ENCODE assay signal across 7 mouse cellular contexts in genomic region chr14:118088437-118089207, GRCm38 (mm10). TPM values are rescaled to one million over a fixed set of nuclear protein-coding genes. Genes with fewer than 3 reads are reported as not detected.
A peak's percentile ranks its signal among the peaks of the same experiment; 100 is the strongest.
DNase-seq lines count a peak whose midpoint lies in the region; ATAC-seq and TF ChIP-seq lines count a peak whose summit lies in the region.

No protein-coding gene starts in this region.

- no peak for TF ChIP-seq POLR2A in small intestine, adult 2 months (IDR thresholded peaks at IDR 0.05; ENCODE audit: low read depth, low read length)

- H3K9me3 ChIP-seq in neural tube, embryonic 11.5 days (ENCODE audit: control insufficient read depth, low read length): no peaks in the 10 kb centered on the region
- no peaks in the 10 kb centered on the region for H3K9me3 ChIP-seq in embryonic facial prominence, embryonic 11.5 days (replicated peaks; ENCODE audit: control insufficient read depth, low read length)
- no peaks in the 10 kb centered on the region for H3K9me3 ChIP-seq in hindbrain, embryonic 10.5 days
- no peaks in the 10 kb centered on the region for H3K9me3 ChIP-seq in lung, embryonic 15.5 days

- H3K27ac ChIP-seq in neural tube, embryonic 11.5 days (ENCODE audit: low read depth, low read length): no peak overlapping the region
- no peak overlapping the region for H3K27ac ChIP-seq in embryonic facial prominence, embryonic 11.5 days (replicated peaks; ENCODE audit: low read depth, low read length)
- H3K27ac ChIP-seq in hindbrain, embryonic 10.5 days: peak overlapping the region; percentile 84
- peak overlapping the region; percentile 83 for H3K27ac ChIP-seq in lung, embryonic 15.5 days
- peak overlapping the region; percentile 77; the same call in 1 of the 2 replicates for H3K27ac ChIP-seq in small intestine, adult 2 months (ENCODE audit: insufficient read depth, low read depth, low read length)

- TF ChIP-seq CTCF in small intestine, adult 2 months (IDR thresholded peaks at IDR 0.05; ENCODE audit: extremely low read depth, insufficient read length, insufficient replicate concordance, low read depth, low read length): no peak

- no peaks in the 10 kb centered on the region for H3K36me3 ChIP-seq in neural tube, embryonic 11.5 days (ENCODE audit: control insufficient read depth, insufficient read depth, low read length)
- no peaks in the 10 kb centered on the region for H3K36me3 ChIP-seq in embryonic facial prominence, embryonic 11.5 days (replicated peaks; ENCODE audit: control insufficient read depth, insufficient read depth, low read depth, low read length)
- H3K36me3 ChIP-seq in hindbrain, embryonic 10.5 days: no peaks in the 10 kb centered on the region
- no peaks in the 10 kb centered on the region for H3K36me3 ChIP-seq in lung, embryonic 15.5 days
- H3K36me3 ChIP-seq in small intestine, adult 2 months (ENCODE audit: control insufficient read depth, insufficient read depth, low read length): no peaks in the 10 kb centered on the region

- H3K4me3 ChIP-seq in neural tube, embryonic 11.5 days (ENCODE audit: low read depth, low read length): peak overlapping the region; percentile 49
- H3K4me3 ChIP-seq in embryonic facial prominence, embryonic 11.5 days (ENCODE audit: low read depth, low read length): peak overlapping the region; percentile 62
- H3K4me3 ChIP-seq in hindbrain, embryonic 10.5 days: peak overlapping the region; percentile 79
- H3K4me3 ChIP-seq in lung, embryonic 15.5 days: peak overlapping the region; percentile 65
- peak overlapping the region; percentile 96 for H3K4me3 ChIP-seq in small intestine, adult 2 months (ENCODE audit: low read depth, low read length)

- H3K9ac ChIP-seq in neural tube, embryonic 11.5 days (ENCODE audit: low read length): peak overlapping the region; percentile 30; the same call in 1 of the 2 replicates
- peak overlapping the region; percentile 52 for H3K9ac ChIP-seq in embryonic facial prominence, embryonic 11.5 days (replicated peaks; ENCODE audit: low read length)
- H3K9ac ChIP-seq in lung, embryonic 15.5 days: peak overlapping the region; percentile 58

- WGBS in neural tube, embryonic 11.5 days: 11% methylated on average over 22 of the region's 22 CpGs
- WGBS in embryonic facial prominence, embryonic 11.5 days: 13% methylated on average over 22 of the region's 22 CpGs
- WGBS in hindbrain, embryonic 10.5 days: 11% methylated on average over 22 of the region's 22 CpGs
- WGBS in lung, embryonic 15.5 days: 10% methylated on average over 22 of the region's 22 CpGs
- 6% methylated on average over 22 of the region's 22 CpGs for WGBS in small intestine, adult 2 months

- no peak for DNase-seq in neural tube, embryonic 11.5 days (ENCODE audit: low spot score)
- DNase-seq in neural tube, embryonic 10.5 days (ENCODE audit: extremely low spot score, low spot score): no peak
- peak; percentile 41 for DNase-seq in embryonic facial prominence, embryonic 11.5 days (ENCODE audit: low spot score)
- DNase-seq in hindbrain, embryonic 10.5 days (ENCODE audit: low spot score): peak; percentile 4
- DNase-seq in urinary bladder, postnatal 10 days (ENCODE audit: low spot score): no peak

- ATAC-seq in neural tube, embryonic 11.5 days (ENCODE audit: insufficient read depth, low FRiP score, low TSS enrichment): peak; percentile 56
- ATAC-seq in embryonic facial prominence, embryonic 11.5 days (replicated peaks; ENCODE audit: insufficient number of reproducible peaks, low FRiP score, low TSS enrichment, low read depth): 0 out of 2 replicates have a peak, but pooled peaks have one; percentile 18
- peak; percentile 54; the same call in 1 of the 2 replicates for ATAC-seq in lung, embryonic 15.5 days (ENCODE audit: borderline replicate concordance, extremely low read depth, low FRiP score, low TSS enrichment)

- H3K27me3 ChIP-seq in neural tube, embryonic 11.5 days (ENCODE audit: control insufficient read depth, insufficient read depth, low read length): no peaks in the 10 kb centered on the region
- no peaks in the 10 kb centered on the region for H3K27me3 ChIP-seq in embryonic facial prominence, embryonic 11.5 days (ENCODE audit: control insufficient read depth, insufficient read depth, low read length)
- 0 out of 2 replicates have a peak, but pooled peaks cover 14% of the 10 kb centered on the region for H3K27me3 ChIP-seq in hindbrain, embryonic 10.5 days (ENCODE audit: insufficient read depth, poor library complexity, severe bottlenecking)
- H3K27me3 ChIP-seq in lung, embryonic 15.5 days: no peaks in the 10 kb centered on the region
- H3K27me3 ChIP-seq in small intestine, adult 2 months (ENCODE audit: control insufficient read depth, insufficient read depth, low read length): no peaks in the 10 kb centered on the region

- H3K4me1 ChIP-seq in neural tube, embryonic 11.5 days (ENCODE audit: control insufficient read depth, insufficient read depth, low read length): peaks cover 4% of the 10 kb centered on the region; the same call in 1 of the 2 replicates
- H3K4me1 ChIP-seq in embryonic facial prominence, embryonic 11.5 days (ENCODE audit: control insufficient read depth, insufficient read depth, low read length): no peaks in the 10 kb centered on the region
- peaks cover 38% of the 10 kb centered on the region for H3K4me1 ChIP-seq in hindbrain, embryonic 10.5 days (replicated peaks)
- H3K4me1 ChIP-seq in lung, embryonic 15.5 days: peaks cover 4% of the 10 kb centered on the region; the same call in 1 of the 2 replicates
- H3K4me1 ChIP-seq in small intestine, adult 2 months (ENCODE audit: control insufficient read depth, insufficient read depth, insufficient read length, low read length): no peaks in the 10 kb centered on the region

- H3K4me2 ChIP-seq in neural tube, embryonic 11.5 days (ENCODE audit: low read depth): peak overlapping the region; percentile 45
- H3K4me2 ChIP-seq in embryonic facial prominence, embryonic 11.5 days (ENCODE audit: low read depth, low read length): peak overlapping the region; percentile 61
- H3K4me2 ChIP-seq in lung, embryonic 15.5 days: peak overlapping the region; percentile 75

RNA-seq across cellular contexts. Expression of gene Dct, which starts 36.6 kb away (rescaled TPM):
- polyA plus RNA-seq in neural tube, embryonic 11.5 days (2014; fragmentation: Nextera tagmentation; extraction: Ambion mirVana): 2.1 and 2.6 TPM in 2 replicates
- 6.0 and 13.9 TPM in 2 replicates for polyA plus RNA-seq in embryonic facial prominence, embryonic 11.5 days (2014; fragmentation: Nextera tagmentation; extraction: Ambion mirVana)
- polyA plus RNA-seq in hindbrain, embryonic 10.5 days (2016; fragmentation: Nextera tagmentation; extraction: Ambion mirVana): 3.2 and 3.5 TPM in 2 replicates
- polyA plus RNA-seq in lung, embryonic 15.5 days (2015; fragmentation: Nextera tagmentation; extraction: Ambion mirVana): 0.76 and 1.2 TPM in 2 replicates
- 0.05 and 0.13 TPM in 2 replicates for polyA plus RNA-seq in small intestine, adult 2 months (2012; rRNA removed)

RNA-seq across cellular contexts. Expression of gene Tgds, which starts 43.9 kb away (rescaled TPM):
- polyA plus RNA-seq in neural tube, embryonic 11.5 days (2014; fragmentation: Nextera tagmentation; extraction: Ambion mirVana): 30.9 and 31.2 TPM in 2 replicates
- 34.5 and 39.6 TPM in 2 replicates for polyA plus RNA-seq in embryonic facial prominence, embryonic 11.5 days (2014; fragmentation: Nextera tagmentation; extraction: Ambion mirVana)
- polyA plus RNA-seq in hindbrain, embryonic 10.5 days (2016; fragmentation: Nextera tagmentation; extraction: Ambion mirVana): 29.4 and 32.3 TPM in 2 replicates
- 35.5 and 35.7 TPM in 2 replicates for polyA plus RNA-seq in lung, embryonic 15.5 days (2015; fragmentation: Nextera tagmentation; extraction: Ambion mirVana)
- polyA plus RNA-seq in small intestine, adult 2 months (2012; rRNA removed): 3.9 and 5.6 TPM in 2 replicates

RNA-seq across cellular contexts. Expression of gene Gpr180, which starts 48.3 kb away (rescaled TPM):
- polyA plus RNA-seq in neural tube, embryonic 11.5 days (2014; fragmentation: Nextera tagmentation; extraction: Ambion mirVana): 36.6 and 42.0 TPM in 2 replicates
- polyA plus RNA-seq in embryonic facial prominence, embryonic 11.5 days (2014; fragmentation: Nextera tagmentation; extraction: Ambion mirVana): 43.5 and 44.7 TPM in 2 replicates
- 37.2 and 39.8 TPM in 2 replicates for polyA plus RNA-seq in hindbrain, embryonic 10.5 days (2016; fragmentation: Nextera tagmentation; extraction: Ambion mirVana)
- polyA plus RNA-seq in lung, embryonic 15.5 days (2015; fragmentation: Nextera tagmentation; extraction: Ambion mirVana): 60.6 and 60.8 TPM in 2 replicates
- polyA plus RNA-seq in small intestine, adult 2 months (2012; rRNA removed): 14.6 and 14.9 TPM in 2 replicates

Comparison
In these comparisons a context has a peak if more than half of its experiments do, and no peak if none do; other contexts are left out.
1. DNase-seq: peak in embryonic facial prominence, embryonic 11.5 days (single experiment) and hindbrain, embryonic 10.5 days (single experiment); none in neural tube, embryonic 11.5 days (single experiment), neural tube, embryonic 10.5 days (single experiment) and urinary bladder, postnatal 10 days (single experiment).
2. H3K27ac ChIP-seq: peak in hindbrain, embryonic 10.5 days (single experiment), lung, embryonic 15.5 days (single experiment) and small intestine, adult 2 months (single experiment); none in neural tube, embryonic 11.5 days (single experiment) and embryonic facial prominence, embryonic 11.5 days (single experiment).
3. Peak in every context shown above with its lines, with median percentiles within 50 percentile points of each other: ATAC-seq, H3K4me2 ChIP-seq, H3K4me3 ChIP-seq and H3K9ac ChIP-seq.